Mouse (Mus musculus): ENCODE measurements at regions not wholly inside any gene's neighbourhood (a gene's known extent, or its start where the extent isn't known, plus 50 kb on each side); places are given as distances from the start of the nearest gene placed in this dataset.
A peak's percentile ranks its signal among the peaks of the same experiment; 100 is the strongest.

DNA sequence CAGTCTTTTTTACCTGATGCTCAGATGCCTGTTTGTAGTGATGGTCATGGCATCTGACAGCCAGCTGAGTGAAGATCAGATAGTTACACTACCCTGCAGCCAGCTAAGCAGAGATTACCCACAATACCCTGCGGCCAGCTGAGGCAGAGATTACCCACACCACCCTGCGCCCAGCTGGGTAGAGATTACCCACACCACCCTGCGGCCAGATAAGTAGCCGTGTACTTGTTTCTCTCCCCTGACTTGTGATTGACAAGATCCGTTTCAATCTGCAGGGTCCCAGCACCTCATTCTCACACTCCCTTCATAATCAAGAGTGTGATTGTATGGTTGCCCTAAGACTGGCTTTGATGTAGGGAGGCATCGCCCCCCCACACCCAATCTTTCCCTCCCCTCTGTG is 195.9 kb upstream of the Kif2a start:
- Histone ChIP-seq H3K4me1 (replicated peaks; ENCODE audit: control insufficient read depth, insufficient read depth, low read length) (0 out of 2 replicates have a peak, but pooled peaks cover 3% of the 10 kb centered on the region), H3K27ac (ENCODE audit: low read length) (peak overlapping the region; percentile 3; the same call in 1 of the 2 replicates), H3K9ac (replicated peaks; ENCODE audit: low read depth, low read length) (no peak overlapping the region), H3K9me3 (ENCODE audit: control insufficient read depth, low read length) (no peaks in the 10 kb centered on the region), H3K36me3 (ENCODE audit: control insufficient read depth, insufficient read depth) (no peaks in the 10 kb centered on the region), H3K27me3 (replicated peaks; ENCODE audit: control insufficient read depth, insufficient read depth, low read length) (no peaks in the 10 kb centered on the region), H3K4me3 (replicated peaks; ENCODE audit: low read length) (no peak overlapping the region), H3K4me2 (ENCODE audit: low read length) (no peak overlapping the region)
- ATAC-seq, result no peak
- WGBS, result 75% methylated on average over 6 of the region's 6 CpGs

- Histone ChIP-seq H3K27me3 (replicated peaks; ENCODE audit: control insufficient read depth, insufficient read depth, low read length) (no peaks in the 10 kb centered on the region), H3K27ac (ENCODE audit: low read length) (no peak overlapping the region), H3K9ac (replicated peaks; ENCODE audit: low read depth, low read length) (no peak overlapping the region), H3K4me3 (replicated peaks; ENCODE audit: low read length) (no peak overlapping the region), H3K4me2 (ENCODE audit: low read length) (no peak overlapping the region), H3K36me3 (ENCODE audit: control insufficient read depth, insufficient read depth) (no peaks in the 10 kb centered on the region), H3K9me3 (ENCODE audit: control insufficient read depth, low read length) (no peaks in the 10 kb centered on the region), H3K4me1 (replicated peaks; ENCODE audit: control insufficient read depth, insufficient read depth, low read length) (0 out of 2 replicates have a peak, but pooled peaks cover under 1% of the 10 kb centered on the region)
- ATAC-seq, result no peak
- 9% methylated on average over 2 of the region's 2 CpGs for WGBS
Measured at GRCm38 (mm10) chr13:107213281-107213680, 191.4 kb upstream of the Kif2a start.

DNA sequence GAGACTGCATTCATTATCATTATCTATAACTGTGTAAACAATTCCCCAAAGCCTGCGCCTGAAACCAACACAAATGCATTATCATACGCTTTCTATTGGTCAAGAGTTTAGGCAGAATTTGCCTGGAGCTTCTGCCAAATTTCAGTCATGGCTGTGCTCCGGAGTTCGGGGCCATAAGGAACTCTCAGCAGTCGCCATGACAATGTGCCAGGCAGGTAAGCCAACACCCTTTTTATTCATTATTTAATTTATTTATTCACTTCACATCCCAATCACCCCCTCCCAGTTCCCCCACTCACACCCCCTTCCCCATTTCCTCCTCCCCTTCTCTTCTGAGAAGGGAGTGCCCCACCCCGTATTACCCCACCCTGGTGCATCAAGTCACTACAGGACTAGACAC is 188.8 kb upstream of the Kif2a start:
- 82% methylated on average over 6 of the region's 6 CpGs for WGBS
- H3K27ac ChIP-seq (ENCODE audit: low read length), result no peak overlapping the region
- peaks cover 8% of the 10 kb centered on the region; the same call in 1 of the 2 replicates for H3K4me1 ChIP-seq (replicated peaks; ENCODE audit: control insufficient read depth, insufficient read depth, low read length)
- no peaks in the 10 kb centered on the region for H3K9me3 ChIP-seq (ENCODE audit: control insufficient read depth, low read length)
- no peak for ATAC-seq
- H3K4me3 ChIP-seq (replicated peaks; ENCODE audit: low read length), result no peak overlapping the region
- H3K27me3 ChIP-seq (replicated peaks; ENCODE audit: control insufficient read depth, insufficient read depth, low read length), result no peaks in the 10 kb centered on the region
- H3K9ac ChIP-seq (replicated peaks; ENCODE audit: low read depth, low read length), result no peak overlapping the region
- H3K4me2 ChIP-seq (ENCODE audit: low read length), result no peak overlapping the region
- no peaks in the 10 kb centered on the region for H3K36me3 ChIP-seq (ENCODE audit: control insufficient read depth, insufficient read depth)

GRCm38 (mm10) chr13:107207354-107208181 is 185.6 kb upstream of the Kif2a start:
- WGBS, result 23% methylated on average over 20 of the region's 20 CpGs
- ATAC-seq, result peak; percentile 98

DNA sequence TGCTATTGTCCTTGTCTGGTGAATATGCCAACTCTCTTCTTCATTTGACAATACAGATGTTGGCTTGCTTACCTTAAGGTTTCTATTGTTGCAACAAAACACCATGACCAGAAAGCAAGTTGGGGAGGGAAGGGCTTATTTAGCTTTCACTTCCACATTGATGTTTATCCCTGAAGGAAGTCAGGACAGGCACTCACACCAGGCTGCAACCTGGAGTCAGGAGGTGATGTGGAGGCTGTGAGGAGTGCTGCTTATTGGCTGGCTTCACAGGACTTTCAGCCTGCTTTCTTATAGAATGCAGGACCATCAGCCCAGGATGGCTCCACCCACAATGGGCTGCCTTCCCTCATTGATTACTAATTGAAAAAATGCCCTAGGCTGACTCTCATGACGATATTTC is 177.9 kb upstream of the Kif2a start:
- 50% methylated on average over 1 of the region's 1 CpGs for whole genome bisulfite sequencing
- no peak overlapping the region for H3K4me3 ChIP-seq (replicated peaks; ENCODE audit: low read length)
- H3K4me1 ChIP-seq (replicated peaks; ENCODE audit: control insufficient read depth, insufficient read depth, low read length), result no peaks in the 10 kb centered on the region
- no peak for ATAC-seq
- H3K36me3 ChIP-seq (ENCODE audit: control insufficient read depth, insufficient read depth), result no peaks in the 10 kb centered on the region
- no peak overlapping the region for H3K4me2 ChIP-seq (ENCODE audit: low read length)
- no peak overlapping the region for H3K9ac ChIP-seq (replicated peaks; ENCODE audit: low read depth, low read length)
- no peaks in the 10 kb centered on the region for H3K27me3 ChIP-seq (replicated peaks; ENCODE audit: control insufficient read depth, insufficient read depth, low read length)
- H3K27ac ChIP-seq (ENCODE audit: low read length), result no peak overlapping the region
- H3K9me3 ChIP-seq (ENCODE audit: control insufficient read depth, low read length), result peaks cover 2% of the 10 kb centered on the region; the same call in 1 of the 2 replicates

More at GRCm38 (mm10) chr13:107207354-107208181, 185.6 kb upstream of the Kif2a start:
- Histone ChIP-seq H3K27ac (ENCODE audit: low read length) (peak overlapping the region; percentile 37), H3K4me2 (ENCODE audit: low read length) (peak overlapping the region; percentile 66), H3K4me1 (replicated peaks; ENCODE audit: control insufficient read depth, insufficient read depth, low read length) (peaks cover 8% of the 10 kb centered on the region; the same call in 1 of the 2 replicates), H3K4me3 (replicated peaks; ENCODE audit: low read length) (peak overlapping the region; percentile 36), H3K9me3 (ENCODE audit: control insufficient read depth, low read length) (no peaks in the 10 kb centered on the region), H3K9ac (replicated peaks; ENCODE audit: low read depth, low read length) (peak overlapping the region; percentile 52), H3K36me3 (ENCODE audit: control insufficient read depth, insufficient read depth) (no peaks in the 10 kb centered on the region), H3K27me3 (replicated peaks; ENCODE audit: control insufficient read depth, insufficient read depth, low read length) (no peaks in the 10 kb centered on the region)

GRCm38 (mm10) chr13:107193426-107193825 is 171.5 kb upstream of the Kif2a start:
- Histone ChIP-seq H3K9ac (replicated peaks; ENCODE audit: low read depth, low read length) (no peak overlapping the region), H3K36me3 (ENCODE audit: control insufficient read depth, insufficient read depth) (no peaks in the 10 kb centered on the region), H3K4me1 (replicated peaks; ENCODE audit: control insufficient read depth, insufficient read depth, low read length) (no peaks in the 10 kb centered on the region), H3K27ac (ENCODE audit: low read length) (no peak overlapping the region), H3K4me3 (replicated peaks; ENCODE audit: low read length) (no peak overlapping the region), H3K27me3 (replicated peaks; ENCODE audit: control insufficient read depth, insufficient read depth, low read length) (no peaks in the 10 kb centered on the region), H3K4me2 (ENCODE audit: low read length) (no peak overlapping the region), H3K9me3 (ENCODE audit: control insufficient read depth, low read length) (peaks cover 2% of the 10 kb centered on the region; the same call in 1 of the 2 replicates)
- 90% methylated on average over 4 of the region's 4 CpGs for WGBS
- no peak for ATAC-seq

- H3K9ac ChIP-seq (replicated peaks; ENCODE audit: low read depth, low read length), result no peak overlapping the region
- H3K4me3 ChIP-seq (replicated peaks; ENCODE audit: low read length), result no peak overlapping the region
- no peak overlapping the region for H3K27ac ChIP-seq (ENCODE audit: low read length)
- H3K27me3 ChIP-seq (replicated peaks; ENCODE audit: control insufficient read depth, insufficient read depth, low read length), result no peaks in the 10 kb centered on the region
- 43% methylated on average over 11 of the region's 11 CpGs for WGBS
- no peaks in the 10 kb centered on the region for H3K36me3 ChIP-seq (ENCODE audit: control insufficient read depth, insufficient read depth)
- no peaks in the 10 kb centered on the region for H3K4me1 ChIP-seq (replicated peaks; ENCODE audit: control insufficient read depth, insufficient read depth, low read length)
- ATAC-seq, result peak; percentile 61
- H3K9me3 ChIP-seq (ENCODE audit: control insufficient read depth, low read length), result no peaks in the 10 kb centered on the region
- no peak overlapping the region for H3K4me2 ChIP-seq (ENCODE audit: low read length)
Measured at GRCm38 (mm10) chr13:107187258-107187878, 165.4 kb upstream of the Kif2a start.

GRCm38 (mm10) chr13:107182544-107182943 is 160.6 kb upstream of the Kif2a start:
- no peak overlapping the region for H3K27ac ChIP-seq (ENCODE audit: low read length)
- WGBS, result 22% methylated on average over 6 of the region's 6 CpGs
- no peaks in the 10 kb centered on the region for H3K36me3 ChIP-seq (ENCODE audit: control insufficient read depth, insufficient read depth)
- no peaks in the 10 kb centered on the region for H3K4me1 ChIP-seq (replicated peaks; ENCODE audit: control insufficient read depth, insufficient read depth, low read length)
- no peak overlapping the region for H3K9ac ChIP-seq (replicated peaks; ENCODE audit: low read depth, low read length)
- H3K9me3 ChIP-seq (ENCODE audit: control insufficient read depth, low read length), result no peaks in the 10 kb centered on the region
- ATAC-seq, result no peak
- no peak overlapping the region for H3K4me2 ChIP-seq (ENCODE audit: low read length)
- no peaks in the 10 kb centered on the region for H3K27me3 ChIP-seq (replicated peaks; ENCODE audit: control insufficient read depth, insufficient read depth, low read length)
- H3K4me3 ChIP-seq (replicated peaks; ENCODE audit: low read length), result no peak overlapping the region

DNA sequence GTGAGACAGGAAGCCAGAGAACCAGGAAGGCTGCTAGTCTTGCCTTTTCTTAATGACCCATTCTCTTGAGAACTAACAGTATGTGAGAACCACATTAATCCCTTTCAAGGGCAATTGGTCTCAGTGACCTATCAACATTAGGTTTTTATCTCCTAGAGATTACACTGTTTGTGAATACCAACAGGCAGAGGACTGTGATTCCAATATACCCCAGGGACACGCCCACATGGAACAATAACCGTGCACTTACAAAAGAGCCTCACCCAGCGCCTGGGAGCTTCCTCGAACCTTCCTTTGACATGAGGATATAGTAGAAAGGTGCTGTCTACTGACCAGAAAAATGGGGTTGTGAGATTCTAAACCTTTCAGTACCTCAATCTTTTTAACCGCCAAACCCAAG is 157.6 kb upstream of the Kif2a start:
- Histone ChIP-seq H3K27me3 (replicated peaks; ENCODE audit: control insufficient read depth, insufficient read depth, low read length) (no peaks in the 10 kb centered on the region), H3K4me1 (replicated peaks; ENCODE audit: control insufficient read depth, insufficient read depth, low read length) (no peaks in the 10 kb centered on the region), H3K36me3 (ENCODE audit: control insufficient read depth, insufficient read depth) (no peaks in the 10 kb centered on the region), H3K9ac (replicated peaks; ENCODE audit: low read depth, low read length) (no peak overlapping the region), H3K4me3 (replicated peaks; ENCODE audit: low read length) (no peak overlapping the region), H3K27ac (ENCODE audit: low read length) (no peak overlapping the region), H3K9me3 (ENCODE audit: control insufficient read depth, low read length) (no peaks in the 10 kb centered on the region), H3K4me2 (ENCODE audit: low read length) (no peak overlapping the region)
- no peak for ATAC-seq
- WGBS, result 81% methylated on average over 5 of the region's 5 CpGs
